Mouse (Mus musculus): ENCODE results near the gene Taldo1. TPM values are rescaled to one million over a fixed set of nuclear protein-coding genes. Genes with fewer than 3 reads are reported as not detected.

Gene Taldo1
- total RNA-seq (2022), result 100 to 1,000 TPM; 429 to 671 (median 576) TPM

DNA sequence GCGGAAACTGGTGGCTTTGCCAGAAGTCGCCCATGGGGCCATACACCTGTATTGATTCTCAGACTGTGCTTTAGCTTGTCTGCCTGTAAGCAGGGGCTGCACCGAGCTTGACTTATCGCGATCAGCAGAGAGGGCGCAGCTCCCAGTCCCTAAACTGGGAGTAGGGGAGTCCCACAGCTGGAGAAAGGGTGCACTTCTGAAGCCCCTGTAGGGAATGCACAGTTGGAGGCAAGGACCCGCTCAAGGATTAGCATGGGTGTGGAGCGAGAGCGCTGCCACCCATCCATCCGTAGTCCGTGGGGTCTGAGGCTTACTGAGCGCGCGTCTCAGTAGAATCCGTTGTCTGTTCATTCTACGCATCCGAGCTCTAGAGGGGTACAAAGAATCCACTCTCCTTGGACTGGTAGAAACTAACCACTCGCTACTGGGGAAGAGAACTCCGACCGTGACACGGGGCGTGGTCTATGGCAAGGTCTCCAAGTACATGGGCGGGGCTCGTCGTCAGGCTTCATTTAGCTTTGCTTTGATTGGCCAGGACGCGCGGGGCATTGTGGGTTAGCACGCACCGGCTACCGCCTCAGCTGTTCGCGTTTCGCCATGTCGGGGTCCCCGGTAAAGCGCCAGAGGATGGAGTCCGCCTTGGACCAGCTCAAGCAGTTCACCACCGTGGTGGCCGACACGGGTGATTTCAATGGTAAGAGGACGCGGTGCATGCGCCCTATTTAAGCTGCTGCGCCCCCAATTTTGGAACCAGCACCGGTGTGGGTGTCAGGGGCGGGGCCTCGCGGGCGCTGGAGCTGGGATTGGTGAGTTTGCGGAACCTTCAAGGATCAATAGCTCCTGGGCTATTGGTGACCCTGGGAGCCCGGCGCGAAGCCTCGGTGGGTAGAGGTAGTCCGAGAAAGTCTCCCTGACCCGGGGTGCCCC is at the start of gene Taldo1:
TSS of gene Taldo1 (plus strand) at position 575 of the 927 bp plus-strand sequence.
- DNase-seq, result peak; percentile 96

DNA sequence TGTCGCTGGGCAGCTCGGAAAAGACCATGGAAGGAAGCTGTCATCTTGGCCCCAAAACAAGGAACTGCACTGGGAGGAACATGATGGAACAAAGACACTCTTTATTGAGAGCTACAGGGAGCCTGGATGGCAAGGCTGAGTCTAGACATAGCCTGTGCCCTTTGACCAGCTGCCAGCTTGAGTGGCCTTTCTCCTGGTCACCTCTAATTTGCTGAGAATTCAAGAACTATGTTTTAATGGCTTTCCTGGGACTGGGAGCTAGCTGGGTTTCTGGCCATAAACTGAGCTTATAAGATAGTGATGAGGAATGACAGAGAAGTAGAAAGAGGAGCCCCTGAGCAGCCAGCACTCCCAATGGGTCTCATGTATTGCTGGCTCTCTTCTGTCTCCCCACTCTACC is 48.8 kb upstream of the Taldo1 start:
- no peak for DNase-seq

DNA sequence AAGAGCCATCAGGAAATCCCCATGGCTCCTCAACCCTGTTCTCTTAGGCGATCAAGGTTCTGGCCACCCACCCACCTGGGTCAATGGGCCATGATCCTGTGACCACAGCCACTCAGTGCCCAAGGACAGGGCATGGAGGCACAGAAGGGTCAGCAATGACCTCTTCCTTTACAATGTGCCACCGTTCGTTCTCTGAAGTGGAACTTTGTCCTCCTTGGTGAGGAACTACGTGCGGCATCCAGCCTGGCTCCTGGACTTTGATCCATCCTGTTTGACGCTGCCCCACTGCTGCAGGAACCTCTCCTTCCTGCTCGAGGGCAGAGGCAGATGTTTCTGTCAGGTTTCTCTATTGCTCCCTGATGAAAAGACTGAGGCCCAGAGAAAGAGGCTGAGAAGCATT is 48.3 kb upstream of the Taldo1 start:
- no peak for DNase-seq

DNA sequence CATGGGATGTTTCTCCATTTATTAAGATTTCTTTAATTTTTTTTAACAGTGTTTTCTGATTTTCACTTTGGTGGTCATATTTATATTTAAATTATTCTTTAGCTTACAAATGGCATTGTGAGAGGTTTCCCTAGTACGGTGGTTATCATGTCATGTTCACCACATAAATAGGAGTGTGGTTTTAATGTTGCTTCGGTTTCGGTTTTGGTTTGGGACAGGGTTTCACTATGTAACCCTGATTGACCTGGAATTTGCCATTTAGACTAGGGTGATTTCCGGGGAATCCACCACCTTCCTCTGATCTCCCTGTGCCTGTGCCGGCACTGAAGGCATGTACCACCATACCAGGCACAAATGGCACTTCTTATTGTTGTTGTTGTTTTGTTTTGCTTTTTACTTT is 47.2 kb upstream of the Taldo1 start:
- DNase-seq, result no peak

DNA sequence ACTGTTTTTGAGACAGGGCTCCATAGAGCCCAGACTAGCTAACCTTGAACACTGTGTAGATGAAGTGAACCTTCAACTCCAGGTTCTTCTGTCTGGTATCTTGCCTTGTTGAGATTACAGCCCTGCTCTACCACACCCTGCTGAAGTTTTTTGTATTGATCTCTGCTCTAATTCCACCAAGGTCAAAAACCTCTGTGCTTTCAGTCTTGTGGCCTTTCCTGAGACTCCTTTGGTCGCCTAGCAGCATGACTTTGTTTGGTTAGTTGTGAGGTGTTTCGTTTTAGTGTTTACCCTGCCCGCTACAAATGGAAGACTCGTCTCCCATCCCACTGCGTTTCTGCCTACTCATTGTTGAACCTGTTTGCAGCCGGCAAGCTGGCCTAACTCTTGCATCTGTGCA is 40.9 kb upstream of the Taldo1 start:
- no peak for DNase-seq

DNA sequence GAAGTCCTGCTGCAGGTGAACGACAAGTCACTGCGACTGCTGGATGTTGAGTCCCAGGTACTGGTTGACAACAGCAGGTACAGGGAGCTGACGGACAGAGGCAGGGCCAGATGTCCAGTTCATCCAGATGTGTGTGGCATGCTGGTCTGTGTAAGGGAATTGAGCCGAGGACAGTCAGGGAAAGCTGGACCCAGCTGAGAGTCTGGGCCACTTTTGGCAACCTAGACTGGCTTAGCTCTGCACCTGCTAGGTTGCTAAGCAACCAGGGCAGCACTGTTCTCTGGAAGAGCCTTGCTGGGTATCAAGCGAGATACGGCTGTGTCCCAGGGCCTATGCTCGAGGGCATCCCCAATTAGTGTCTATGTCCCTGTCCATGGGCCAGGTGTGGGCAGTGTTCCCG is 36.9 kb upstream of the Taldo1 start:
- DNase-seq, result no peak

DNA sequence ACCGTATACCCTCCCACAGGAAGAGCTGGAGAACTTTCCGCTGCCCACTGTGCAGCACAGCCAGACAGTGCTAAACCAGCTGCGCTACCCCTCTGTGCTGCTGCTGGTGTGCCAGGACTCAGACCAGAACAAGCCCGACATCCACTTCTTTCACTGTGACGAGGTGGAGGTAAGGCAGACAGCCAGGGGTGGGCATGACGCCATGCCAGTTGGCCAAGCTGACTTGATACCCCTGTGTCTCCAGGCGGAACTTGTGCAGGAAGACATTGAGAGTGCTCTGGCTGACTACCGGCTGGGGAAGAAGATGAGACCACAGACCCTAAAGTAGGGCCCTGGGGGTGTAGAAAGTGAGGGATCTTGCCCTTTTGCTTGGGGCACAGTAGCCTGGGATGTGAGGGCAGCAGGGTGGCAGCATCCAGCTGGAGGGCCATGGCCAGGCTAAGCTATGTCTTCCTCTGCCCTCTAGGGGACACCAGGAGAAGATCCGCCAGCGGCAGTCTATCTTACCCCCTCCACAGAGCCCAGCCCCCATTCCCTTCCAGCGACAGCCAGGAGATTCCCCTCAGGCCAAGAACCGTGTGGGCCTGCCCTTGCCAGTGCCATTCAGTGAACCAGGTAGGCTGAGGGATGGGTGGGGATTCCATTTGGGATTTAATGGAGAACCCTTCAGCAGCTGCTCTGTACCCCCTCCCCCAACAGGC is 36.2 kb upstream of the Taldo1 start:
- DNase-seq, result no peak

DNA sequence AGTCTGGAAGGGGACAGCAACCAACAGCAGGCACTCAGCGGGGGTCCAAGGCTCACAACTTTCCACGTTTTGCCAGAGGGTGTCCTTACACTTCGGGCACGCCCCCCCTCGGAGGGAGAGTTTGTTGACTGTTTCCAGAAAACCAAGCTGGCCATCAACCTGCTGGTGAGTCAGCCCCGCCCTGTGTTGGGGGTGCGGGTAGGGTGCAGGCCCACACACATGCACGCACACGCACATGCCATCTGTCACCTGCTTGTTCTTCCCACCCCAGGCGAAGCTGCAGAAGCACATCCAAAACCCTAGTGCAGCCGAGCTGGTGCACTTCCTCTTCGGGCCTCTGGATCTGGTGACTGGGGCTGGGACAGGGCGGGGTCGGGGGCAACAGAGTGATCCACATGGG is 35.0 kb upstream of the Taldo1 start:
- no peak for DNase-seq

DNA sequence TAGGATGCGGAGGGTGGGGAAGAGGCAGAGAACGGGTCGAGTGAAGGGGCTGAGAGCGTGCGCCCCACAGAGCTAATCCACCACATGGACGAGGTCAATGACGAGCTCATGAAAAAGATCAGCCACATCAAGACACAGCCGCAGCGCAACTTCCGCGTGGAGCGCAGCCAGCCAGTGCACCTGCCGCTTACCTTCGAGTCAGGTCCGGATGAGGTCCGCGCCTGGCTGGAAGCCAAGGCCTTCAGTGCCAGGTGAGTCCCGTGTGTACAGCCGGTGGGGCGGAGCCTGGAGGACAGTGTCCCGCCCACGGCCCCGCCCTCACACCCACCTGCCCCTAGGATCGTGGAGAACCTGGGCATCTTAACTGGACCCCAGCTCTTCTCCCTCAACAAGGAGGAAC is 30.5 kb upstream of the Taldo1 start:
- no peak for DNase-seq

DNA sequence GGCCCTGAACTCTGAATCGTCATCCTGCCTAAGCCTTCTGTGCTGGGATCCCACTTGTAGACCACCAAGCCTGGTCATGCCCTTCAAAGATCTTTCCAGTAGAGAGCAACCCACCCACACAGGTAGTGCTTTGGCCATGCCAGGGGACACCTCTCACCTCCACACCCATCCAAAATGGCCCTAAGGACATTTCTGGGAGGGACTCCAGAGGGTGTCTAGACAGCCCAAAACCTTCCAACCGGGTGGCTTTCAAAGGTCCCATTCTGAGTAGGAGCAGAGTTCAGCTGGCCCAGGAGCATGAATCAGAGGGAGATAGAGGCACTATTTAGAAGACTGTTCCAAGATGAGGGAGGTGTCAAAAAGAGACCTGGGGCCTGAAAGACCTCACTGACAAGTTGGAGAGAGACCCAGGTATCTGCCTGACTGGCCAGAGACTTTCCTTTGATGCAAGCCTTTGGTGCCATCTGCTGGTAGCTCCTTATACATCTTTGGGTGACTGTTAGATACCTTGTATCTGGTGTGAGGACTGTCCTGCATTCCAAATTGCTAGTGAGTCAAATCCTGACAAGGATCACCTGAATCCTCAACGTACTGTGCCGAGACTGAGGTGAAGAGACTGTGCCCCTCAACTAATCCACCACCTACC is 28.8 kb upstream of the Taldo1 start:
- no peak for DNase-seq

DNA sequence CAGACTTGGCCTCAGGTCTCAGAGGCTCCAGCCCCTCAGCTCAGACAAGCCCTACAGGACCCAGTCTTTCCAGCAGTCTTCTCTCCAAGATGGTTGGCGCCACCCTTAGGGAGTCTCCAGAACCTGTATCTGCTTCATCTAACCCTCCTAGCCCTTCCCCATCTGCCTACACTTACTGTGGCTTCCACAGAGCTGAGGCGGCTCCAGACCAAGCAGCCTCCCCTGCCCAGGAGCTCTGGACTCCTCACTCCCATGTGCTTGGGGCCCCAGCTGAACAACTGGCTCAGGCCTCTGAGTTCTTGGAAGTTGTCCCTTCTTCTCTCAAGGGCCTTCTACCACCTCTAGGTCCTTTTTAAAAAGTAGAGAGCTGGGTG is 28.3 kb upstream of the Taldo1 start:
- DNase-seq, result no peak

DNA sequence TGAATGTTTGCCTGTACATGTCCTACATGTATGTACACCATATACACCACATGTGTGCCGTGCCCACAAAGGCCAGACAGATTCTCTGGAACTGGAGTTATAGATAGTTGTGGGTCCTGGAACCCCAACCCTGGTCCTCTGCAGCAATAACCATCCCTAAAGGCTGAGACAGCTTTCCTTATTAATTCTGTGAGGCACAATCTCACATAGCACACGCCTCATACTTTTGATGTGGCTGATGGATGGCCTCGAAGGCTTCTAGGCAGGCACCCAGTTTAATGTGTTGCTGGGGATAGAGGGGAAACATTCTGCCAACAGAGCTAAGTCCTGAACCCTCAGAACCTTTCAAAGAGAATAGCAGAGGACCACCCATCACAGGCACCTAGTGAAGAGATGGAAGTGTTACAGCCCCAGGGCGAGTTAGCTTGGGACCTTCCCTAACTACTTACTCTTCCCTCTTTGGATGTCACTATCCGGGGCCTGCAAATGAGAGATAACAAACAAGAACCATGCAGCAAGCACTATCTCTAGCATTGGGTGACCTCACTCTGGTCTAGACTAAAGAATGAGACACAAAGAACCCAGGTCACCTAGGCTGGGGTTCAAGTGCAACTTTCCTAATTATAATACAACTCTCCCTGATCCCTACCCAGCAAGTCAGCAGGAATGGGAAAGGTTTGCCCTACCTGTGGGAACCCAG is 27.5 kb upstream of the Taldo1 start:
- DNase-seq, result no peak

DNA sequence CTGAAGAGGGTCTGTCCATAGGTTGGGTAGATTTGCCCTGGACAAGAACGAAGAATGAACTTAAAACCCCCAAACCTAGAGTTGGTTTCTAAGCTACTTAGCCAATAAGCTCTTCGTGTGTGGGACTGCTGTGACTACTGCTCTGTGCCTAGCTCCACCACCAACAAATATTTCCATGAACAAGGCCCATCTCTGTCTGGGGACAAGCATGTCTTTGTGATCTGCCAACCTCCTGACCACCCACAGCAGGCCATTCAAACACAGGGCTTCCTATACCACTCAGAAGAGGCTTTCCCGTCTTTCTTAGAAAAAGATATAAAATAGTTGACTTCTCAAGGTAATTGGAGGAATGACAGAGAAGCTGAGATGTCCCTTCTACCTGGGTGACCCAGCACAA is 27.0 kb upstream of the Taldo1 start:
- no peak for DNase-seq

DNA sequence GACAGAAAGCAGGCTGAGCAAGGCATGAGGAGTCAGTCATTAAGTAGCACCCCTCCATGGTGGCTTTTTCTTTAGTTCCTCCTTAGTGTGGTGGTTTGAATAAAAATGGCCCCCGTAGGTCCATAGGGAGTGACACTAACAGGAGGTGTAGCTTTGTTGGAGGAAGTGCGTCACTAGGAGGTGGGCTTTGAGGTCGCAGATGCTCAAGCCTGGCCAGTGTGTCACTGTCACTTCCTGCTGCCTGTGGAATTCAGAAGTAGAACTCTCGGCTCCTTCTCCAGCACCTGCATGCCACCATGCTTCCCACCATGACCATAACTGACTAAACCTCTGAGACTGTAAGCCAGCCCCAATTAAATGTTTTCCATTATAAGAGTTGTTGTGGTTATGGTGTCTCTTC is 24.6 kb upstream of the Taldo1 start:
- DNase-seq, result no peak

DNA sequence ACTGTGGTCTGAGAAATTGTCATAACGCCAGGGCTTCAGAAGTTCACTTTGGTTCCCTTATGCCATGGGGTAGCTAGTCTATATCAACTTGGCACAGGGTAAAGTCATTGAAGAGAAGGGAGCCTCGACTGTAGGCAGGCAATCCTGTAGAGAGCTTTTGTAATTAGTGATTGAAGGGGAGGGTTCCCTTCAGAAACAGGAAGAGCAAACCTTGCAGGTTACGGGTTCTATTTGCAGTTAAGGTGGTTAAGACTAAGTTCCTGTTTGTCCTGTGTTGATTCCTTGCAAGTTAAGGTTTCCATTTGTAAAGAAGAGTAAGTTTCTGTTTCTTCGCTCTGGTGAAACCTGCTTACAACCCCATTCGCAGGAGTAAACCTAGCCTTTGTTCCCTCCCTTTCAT is 22.1 kb upstream of the Taldo1 start:
- no peak for DNase-seq

DNA sequence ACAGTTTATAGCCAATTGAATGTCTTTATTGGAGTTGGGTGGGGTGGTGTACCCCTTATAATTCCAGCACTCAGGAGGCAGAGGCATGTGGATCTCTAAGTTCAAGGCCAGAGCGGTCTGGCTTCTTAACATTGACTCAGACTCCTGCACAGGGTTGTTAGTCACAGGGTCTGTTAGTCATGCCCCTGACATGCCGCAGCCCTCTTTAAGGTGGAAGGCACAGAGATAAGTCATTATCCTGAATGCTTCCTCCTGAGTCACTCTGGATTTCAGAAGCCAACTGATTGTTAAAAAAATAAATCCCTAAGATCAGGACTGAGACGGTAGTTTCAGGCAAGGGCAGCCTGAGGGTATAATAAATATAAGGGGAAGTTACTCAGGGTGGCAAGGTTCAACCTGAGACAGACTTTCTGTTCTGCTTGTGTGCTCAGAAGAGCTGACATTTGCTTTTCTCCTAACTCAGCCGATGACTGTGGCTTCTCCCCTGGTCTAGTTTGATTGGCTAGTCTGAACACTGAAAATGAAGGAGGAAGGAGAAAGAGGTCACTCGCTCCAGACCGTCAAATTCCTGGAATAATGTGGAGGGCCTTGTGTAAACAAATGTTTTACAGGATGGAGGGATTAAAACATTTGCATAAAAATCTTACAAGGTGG is 19.9 kb upstream of the Taldo1 start:
- DNase-seq, result peak; percentile 73

DNA sequence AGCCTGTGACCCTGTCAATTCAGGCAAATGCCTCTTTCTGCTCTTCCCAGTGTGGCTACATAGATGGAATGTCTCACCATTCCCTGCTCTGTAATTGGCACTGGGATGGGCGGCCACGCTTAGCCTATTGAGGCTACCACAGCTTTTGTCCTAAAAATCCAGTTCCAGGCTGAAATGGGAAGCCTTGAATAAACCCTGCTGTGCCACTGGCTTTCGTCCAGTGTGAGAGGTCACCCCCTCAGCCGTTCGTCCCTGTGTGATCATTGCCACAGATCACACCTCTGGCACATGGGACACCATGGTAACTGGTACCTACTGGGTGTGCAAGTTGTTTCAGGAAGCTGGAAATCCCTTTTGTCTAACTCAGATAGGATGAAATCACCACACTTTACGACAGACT is 18.4 kb upstream of the Taldo1 start:
- DNase-seq, result no peak

DNA sequence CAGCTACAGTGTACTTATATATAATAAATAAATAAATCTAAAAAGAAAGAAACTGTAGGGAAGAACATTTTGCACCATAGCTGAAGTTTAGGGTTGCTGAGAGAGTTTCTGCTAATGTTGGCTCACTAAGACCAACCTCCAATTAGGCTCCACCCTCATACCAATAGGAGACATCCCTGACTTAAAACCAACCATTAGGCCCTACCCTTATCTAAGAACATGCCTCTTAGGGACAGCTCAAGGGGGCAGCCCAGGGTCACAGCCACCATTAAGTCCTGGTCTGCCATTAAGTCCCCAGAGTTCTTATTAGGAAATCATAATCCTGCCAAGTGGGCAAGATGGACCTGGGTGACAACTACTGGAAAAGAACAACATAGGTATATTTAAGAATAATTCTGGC is 17.6 kb upstream of the Taldo1 start:
- no peak for DNase-seq

DNA sequence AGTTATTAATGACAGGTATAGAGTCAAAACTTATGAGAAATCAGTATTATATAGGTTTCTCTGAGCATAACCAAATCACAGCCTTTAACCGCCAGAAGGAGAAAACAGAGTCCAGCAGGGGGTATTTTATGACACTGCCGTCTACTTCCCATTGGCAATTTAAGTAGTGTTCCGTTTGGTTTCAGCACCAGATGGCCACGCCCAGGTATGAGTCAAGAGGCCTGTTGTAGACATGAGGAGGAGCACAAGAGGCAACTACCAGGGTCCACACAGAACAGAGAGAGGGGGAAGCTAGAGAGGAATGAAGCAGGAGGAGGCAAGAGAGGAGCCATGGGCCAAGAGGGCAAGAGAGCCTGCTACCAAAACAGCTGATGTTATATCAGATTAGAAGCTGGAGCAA is 12.4 kb upstream of the Taldo1 start:
- DNase-seq, result no peak

DNA sequence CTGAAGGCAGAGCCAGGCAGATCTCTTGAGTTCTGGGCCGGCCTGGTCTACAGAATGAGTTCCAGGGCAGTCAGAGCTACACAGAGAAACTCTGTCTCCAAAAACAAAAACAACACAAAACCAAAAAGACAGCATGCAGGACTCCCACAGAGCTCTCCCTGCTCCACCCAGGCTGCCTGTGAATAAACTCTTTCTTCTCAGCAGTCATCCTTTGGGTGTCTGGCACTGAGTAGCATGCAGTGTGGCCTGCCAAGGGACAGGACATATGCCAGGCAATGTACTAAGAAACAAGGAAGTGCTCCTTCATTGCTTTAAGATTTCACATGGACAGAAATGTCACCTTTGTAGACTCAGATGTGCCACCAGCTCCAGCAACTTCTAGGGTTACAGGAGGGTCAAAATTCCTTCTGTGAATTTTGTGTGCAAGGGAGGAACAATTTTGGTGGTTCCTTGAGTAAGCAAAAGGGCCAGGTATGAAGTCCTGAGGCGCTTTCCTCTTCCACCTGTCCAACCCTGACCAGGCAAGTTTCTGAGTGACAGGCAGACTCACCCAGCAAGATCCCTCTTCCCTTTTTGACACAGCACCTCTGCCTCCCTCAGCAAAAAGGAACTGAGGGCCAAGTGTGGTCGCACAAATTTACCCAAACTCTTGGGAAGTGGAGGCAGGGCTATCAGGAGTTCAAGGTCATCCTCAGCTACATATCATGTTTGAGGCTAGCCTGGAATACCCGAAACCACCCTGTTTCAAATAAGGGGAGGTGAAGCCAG is 10.7 kb upstream of the Taldo1 start:
- no peak for DNase-seq

DNA sequence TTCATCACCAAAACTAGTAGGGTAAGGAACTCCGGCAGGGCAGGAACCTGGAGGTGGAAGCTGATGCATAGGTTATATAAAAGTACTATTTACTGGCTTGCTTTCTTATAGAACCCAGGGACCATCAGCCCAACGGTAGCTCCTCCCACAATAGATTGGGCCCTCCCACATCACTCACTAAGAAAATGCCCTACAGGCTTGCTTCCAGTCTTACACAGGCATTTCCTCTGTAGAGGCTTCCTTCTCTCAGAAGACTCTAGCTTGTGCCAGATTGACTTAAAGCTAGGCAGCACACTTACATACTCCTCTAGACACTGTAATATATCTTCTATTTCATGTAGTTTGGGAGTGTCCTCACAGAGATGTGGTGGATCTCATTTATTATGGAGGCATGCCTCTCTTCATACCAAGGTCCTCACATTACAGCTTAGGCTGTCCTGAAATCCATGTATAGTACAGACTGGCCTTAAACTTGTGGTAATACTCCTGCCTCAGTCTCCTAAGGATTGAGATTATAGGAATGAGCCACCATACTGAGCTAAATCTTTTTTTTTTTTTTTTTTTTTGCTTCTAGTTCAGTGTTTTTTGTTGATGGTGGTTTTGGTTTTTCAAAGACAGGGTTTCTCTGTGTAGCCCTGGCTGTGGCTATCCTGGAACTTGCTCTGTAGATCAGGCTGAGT is 4.1 kb upstream of the Taldo1 start:
- no peak for DNase-seq

All from adrenal gland, adult 8-10 months (tissue).